Mouse (Mus musculus) embryo, embryonic 11.5 days (tissue): ENCODE results near the gene Steap2.

Experiments
- DNase-seq: peaks from one replicate; pipeline ENCODE4 v3.0.0-alpha.2; 2012; ENCODE audit warnings: low read depth, low spot score

The Steap2 gene

DNA sequence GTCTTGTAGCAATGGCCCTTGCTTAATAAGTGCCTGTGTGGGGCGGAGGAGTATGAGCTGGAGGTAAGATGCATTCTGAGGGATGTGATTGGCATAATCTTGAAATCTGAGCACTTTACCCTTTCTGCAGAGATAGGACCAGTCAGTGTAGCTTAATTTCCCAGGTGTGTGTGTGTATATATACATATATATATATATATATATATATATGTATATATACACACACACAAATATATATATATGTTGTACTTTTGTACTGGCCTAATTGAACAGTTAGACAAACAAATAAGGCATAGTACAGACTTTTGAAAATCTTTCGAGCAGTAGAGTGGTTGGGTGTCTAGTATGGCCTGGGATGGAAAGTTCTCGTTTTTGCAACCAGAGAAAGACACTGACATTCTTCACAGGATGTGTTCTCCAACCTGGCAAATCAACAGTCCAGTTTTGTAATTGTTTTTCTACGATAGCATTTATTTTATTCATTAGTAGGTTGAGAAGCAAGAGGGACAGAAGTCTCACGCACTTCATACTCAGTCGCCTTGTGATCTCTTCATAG, 29.9 kb downstream of the Steap2 start:
- DNase-seq, result no peak

DNA sequence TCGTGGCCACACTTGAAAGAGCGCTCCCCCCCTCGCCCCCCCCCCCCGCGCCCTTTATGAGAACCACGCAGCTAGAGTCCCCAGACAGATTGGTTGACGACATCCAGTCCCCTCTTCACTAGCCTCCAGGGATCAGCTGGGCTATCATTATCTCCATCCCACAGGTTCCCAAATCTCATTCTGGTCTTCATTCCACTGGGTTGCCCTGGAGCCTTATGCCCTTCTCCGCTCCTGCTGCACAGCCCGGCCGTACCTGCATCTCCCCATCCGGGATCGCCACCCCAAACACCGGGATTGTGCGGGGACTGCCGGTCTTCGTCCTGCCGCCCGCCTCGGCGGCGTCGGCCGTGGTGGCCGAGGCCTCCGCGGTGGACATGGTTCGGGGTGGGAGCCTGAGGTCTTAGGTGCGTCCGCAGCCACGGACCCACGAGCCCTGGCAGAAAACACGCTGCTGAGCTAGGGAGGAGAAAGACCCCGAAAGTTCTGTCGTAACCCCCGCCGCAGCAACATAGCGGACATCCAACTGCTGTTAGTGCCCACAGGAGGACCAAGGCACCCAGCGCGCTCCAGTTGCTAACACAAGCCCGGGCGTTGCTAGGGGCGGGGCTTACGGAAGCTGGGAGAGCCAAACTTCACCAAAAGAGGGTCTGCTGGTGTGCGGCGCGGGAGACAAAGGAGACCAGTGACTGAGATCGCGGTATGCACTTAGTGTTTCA, 30.6 kb downstream of the Steap2 start, which contains the start of gene Cfap69:
Gene Cfap69 (minus strand): TSS at position 585 of the 716 bp plus-strand sequence.
- peak; percentile 85 for DNase-seq

DNA sequence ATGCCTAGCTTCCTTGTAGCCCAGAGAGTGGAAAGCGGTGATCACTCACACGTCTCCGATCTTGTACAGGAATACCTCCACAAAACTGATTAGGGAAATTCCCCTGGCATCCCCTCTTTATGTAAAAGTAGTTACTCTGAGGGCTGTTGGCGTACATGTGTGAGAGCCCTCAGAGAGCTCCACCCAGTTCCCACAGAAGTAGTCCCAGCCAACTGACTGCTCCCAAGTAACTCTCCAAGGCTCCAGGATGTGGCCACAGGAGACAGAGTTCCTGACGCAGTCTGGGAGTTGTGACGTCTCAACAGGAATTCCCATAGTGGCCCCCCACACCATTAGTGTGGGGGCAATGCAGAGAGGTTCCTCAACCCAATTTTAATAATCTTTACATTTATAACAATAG, 31.3 kb downstream of the Steap2 start:
- DNase-seq, result no peak

DNA sequence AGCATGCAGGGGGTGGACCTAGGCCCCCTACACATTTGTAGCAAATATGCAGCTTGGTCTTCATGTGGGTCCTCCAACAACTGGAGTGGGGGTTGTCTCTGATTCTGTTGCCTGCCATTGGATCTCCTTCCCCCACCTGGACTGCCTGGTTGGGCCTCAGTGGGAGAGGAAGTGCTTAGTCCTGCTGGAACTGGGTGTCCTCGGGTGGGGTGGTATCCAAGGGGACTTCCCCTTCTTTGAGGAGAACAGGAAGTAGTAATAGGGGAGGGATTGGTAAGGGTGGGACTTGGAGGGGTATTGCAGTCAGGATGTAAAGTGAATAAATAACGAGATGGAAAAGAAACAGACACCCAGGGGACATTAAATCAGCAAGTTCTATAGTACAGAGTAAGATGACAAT, 35.7 kb downstream of the Steap2 start:
- DNase-seq, result no peak

DNA sequence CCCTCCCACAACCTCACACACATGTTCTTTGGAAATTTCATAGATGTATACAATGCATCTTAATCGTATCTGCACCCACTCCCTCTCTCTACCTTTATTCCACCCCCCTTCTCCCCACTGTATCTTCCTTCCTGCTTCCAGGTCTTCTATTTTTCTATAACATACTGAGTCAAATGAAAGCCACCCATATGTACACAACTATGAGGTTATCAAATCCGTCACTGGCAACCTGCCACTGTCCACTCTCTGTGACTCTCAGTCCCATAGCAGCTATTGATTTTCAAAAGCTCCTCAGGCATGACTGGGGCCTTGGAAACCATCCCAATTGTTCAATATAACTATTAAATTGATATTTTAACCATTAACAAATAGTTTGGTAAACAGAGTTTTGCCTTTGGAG, 36.4 kb downstream of the Steap2 start:
- no peak for DNase-seq

DNA sequence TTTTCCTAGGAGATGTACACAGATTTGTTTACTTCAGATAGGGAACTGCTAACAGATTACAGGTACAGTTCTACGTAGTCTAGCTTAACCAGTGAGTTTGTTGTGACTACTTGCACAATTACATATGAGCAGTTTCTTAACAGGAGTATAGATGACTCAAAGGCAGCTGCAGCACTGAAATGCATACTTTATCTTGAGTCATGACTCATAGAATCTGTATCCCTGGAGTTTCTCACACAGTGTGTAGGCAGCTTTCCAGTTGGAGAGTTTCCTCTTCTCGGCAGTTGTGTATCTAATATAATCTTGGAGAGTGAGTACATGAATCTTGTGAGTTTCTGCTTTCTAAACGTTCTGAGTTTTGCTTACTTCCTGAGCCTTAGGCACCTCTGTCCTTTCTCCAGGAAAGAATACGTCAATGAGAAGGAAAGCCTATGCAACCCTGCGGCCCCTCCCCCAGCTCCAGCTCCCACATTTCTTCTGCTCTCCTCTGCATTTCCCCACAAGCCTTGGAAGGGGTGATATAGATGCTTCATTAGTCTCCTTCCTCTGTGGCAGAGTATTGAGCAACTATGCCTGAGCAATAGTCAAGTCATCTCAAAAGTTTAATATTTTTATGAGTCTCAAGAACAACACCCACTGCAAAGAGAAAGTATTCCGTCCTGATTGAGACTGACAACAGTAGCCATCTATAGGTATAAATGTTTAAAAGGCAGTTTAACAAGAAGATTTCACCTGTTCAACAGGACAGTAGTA, 45.4 kb downstream of the Steap2 start:
- no peak for DNase-seq

DNA sequence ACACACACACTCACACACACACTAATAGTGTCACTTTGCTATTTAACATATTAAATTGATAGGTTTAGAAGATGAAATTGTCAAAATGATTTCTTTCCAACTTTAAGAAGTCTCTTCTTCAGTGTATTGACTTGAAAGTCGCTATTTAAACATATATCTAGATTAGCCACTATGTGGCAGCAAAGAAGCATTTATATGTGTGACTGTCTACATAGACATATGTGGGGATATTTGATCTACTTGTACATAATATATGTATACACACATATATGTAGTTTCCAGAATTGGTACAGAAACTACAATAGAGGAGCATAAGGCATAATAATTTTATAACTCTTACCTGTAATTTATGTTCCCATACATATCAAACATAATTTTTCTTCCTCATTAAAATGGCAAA, 48.2 kb downstream of the Steap2 start:
- DNase-seq, result no peak

DNA sequence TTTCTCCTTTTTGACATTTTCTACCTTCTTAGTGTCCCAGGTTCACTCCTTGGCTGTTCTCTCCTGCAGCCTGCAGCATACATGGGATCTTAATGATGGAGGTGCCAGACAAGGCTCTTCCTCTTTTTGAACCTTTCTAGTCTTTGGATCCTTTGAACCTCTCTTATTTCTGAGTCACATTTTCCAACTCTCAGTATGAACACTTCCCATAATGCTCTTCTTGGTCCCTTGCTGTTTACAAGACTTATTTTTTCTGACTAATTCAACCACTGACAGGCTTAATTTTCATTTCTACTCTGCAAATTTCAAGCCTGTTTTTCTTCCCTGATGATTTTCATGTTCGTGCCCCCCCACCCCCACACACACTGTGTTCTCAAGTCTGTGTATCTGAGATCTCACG, 55.9 kb downstream of the Steap2 start:
- no peak for DNase-seq

DNA sequence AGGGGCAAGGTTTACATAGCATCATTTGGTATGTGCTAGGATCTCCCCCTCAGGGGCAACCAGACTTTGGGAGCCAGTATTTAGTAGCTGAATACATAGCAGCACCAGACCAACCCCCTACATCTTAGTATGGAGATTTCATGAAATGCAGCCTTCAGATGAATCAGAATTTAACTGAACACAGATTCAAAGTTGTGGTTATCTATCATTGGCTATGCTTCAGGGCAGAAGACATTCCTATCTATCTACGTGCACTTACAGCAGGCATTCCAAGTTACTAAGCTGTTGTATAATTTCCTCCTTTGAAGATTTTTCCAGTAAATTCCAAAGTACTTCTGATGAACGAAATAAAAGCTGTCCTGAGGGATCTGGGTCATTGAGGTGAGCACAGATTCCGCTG, 68.9 kb downstream of the Steap2 start:
- DNase-seq, result no peak

DNA sequence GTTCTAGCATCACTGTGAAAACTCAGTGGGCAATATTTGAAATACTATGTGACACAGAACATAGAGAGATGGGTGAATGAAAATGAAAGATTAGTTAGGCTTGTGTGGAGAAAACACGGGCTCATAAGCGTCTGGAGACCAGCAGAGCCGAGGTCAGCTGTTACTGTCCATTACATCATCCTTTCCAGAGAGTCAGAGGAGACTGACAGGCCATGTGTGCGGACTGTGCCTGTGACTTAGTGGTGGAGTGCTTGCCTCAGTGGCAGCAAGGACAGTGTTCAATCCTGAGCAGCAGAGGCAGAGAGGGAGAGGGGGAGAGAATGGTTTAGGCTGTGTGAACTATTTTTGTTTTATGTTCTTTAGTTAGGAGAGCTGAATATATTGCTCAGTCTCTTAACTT, 76.0 kb downstream of the Steap2 start:
- no peak for DNase-seq
